Mouse (Mus musculus) bone marrow, adult 2 months (tissue): ENCODE data around the gene Cebpzos. TPM values are rescaled to one million over a fixed set of nuclear protein-coding genes. Genes with fewer than 3 reads are reported as not detected.

Source experiments
- H3K27ac ChIP-seq: fragments of 200-500 bp; 2 replicates; pipeline ENCODE4 v1.5.1; 2012; ENCODE audit warnings: low read depth, mild to moderate bottlenecking, control low read depth, inconsistent platforms, low read length; ENCODE audit not compliant: control insufficient read depth, poor library complexity, insufficient read depth
- H3K4me1 ChIP-seq: fragments of 200-500 bp; 2 replicates; pipeline ENCODE4 v1.6.1; 2011; ENCODE audit warnings: low read length; ENCODE audit not compliant: control insufficient read depth, insufficient read depth
- H3K4me3 ChIP-seq: fragments of 200-500 bp; replicated peaks from 2 replicates; pipeline ENCODE3; 2011; ENCODE audit warnings: mild to moderate bottlenecking, low read depth, low read length, control low read depth; ENCODE audit not compliant: control insufficient read depth
- CTCF ChIP-seq: fragments of 200-500 bp; IDR thresholded peaks from 2 replicates; pipeline ENCODE4 v1.5.1; 2011; ENCODE audit warnings: low read length, control low read depth; ENCODE audit not compliant: control insufficient read depth, insufficient read depth
- POLR2A ChIP-seq: fragments of 200-500 bp; IDR thresholded peaks from 2 replicates; pipeline ENCODE4 v1.6.1; 2011; ENCODE audit warnings: low read depth, mild to moderate bottlenecking, control low read depth, low read length, borderline replicate concordance; ENCODE audit not compliant: control insufficient read depth
- WGBS: fragments of 180-500 bp; shearing (Covaris S2); methylation state at CpG from one replicate; pipeline ENCODE4 v1.1.7; 2018; 5-methylcytosine and 5-hydroxymethylcytosine counted together
- polyA plus RNA-seq: library from polyadenylated mRNA; stranded (reverse); fragments of >200 nt; gene quantifications from 2 replicates; pipeline ENCODE4 v1.2.4, GENCODE M21; 2011; ENCODE audit warnings: low replicate concordance; ENCODE audit not compliant: missing spikeins, insufficient read depth, insufficient read length

Cebpzos gene
- polyA plus RNA-seq, 1 experiment = 16.4 TPM

DNA sequence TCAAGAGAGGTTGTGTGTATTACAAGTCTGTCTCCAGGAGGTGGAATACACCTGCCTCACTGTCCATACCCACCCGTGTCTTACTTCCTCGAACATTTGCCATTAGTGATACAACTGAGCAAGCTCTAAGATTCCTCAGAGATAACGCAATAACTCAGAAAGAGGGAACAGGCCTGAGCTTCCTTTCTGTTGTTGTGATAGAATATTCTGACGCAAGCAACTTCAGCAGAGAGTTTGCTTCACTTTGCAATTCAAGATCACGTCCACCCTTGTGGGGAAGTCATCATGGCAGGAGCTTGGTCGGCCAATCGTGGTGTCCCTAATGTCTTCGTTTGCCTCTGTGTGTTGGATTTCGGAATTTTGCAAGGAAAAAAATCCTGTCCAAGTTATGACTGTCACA lies 25.3 kb upstream of the Cebpzos start:
- 37% methylated on average over 9 of the region's 9 CpGs for WGBS
- no peak overlapping the region for H3K4me3 ChIP-seq
- no peak overlapping the region for H3K27ac ChIP-seq
- no peak for TF ChIP-seq POLR2A
- no peak for TF ChIP-seq CTCF
- no peaks in the 10 kb centered on the region; the same call in 1 of the 2 replicates for H3K4me1 ChIP-seq

DNA sequence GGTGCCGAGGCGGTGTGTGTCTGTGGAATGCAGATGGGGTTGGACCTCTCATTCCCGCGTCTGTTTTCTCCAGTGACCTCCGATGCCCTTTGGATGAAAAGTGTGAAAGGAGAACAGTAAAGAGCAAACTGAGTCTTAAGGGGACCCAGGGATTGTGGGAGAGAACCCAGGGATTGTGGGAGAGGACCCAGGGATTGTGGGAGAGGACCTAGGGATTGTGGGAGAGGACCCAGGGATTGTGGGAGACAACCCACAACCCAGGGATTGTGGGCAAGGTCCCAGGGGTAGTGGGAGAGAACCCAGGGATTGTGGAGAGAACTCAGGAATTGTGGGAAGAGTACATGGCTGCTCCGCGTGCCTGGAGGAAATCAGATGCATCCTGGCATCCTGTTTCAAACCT lies 21.3 kb upstream of the Cebpzos start:
- Histone ChIP-seq H3K4me1 (no peaks in the 10 kb centered on the region; the same call in 1 of the 2 replicates), H3K27ac (no peak overlapping the region), H3K4me3 (no peak overlapping the region)
- WGBS = 61% methylated on average over 7 of the region's 7 CpGs
- TF ChIP-seq CTCF (no peak), POLR2A (no peak)

DNA sequence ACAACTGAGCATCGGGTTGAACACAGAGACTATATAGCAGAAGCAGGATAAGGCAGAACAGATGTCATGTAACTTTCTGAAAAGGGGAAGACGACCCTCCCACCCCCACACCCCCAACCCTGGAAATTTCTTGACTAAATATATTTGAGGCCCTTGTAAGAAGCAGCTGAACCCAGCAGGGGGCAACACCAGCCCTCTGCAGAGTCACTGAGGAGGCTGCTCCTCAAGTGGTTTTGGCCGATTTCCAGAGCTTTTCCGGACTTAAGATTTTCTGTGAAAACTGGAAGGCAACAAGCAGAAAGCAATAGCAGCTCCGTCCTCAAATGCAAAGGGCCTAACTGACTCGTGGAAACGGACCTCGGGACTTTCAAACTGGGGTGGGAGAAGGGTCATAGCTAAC lies 20.9 kb upstream of the Cebpzos start:
- under 1% methylated on average over 8 of the region's 8 CpGs for WGBS
- TF ChIP-seq CTCF (peak; percentile 50), POLR2A (no peak)
- Histone ChIP-seq H3K4me1 (no peaks in the 10 kb centered on the region; the same call in 1 of the 2 replicates), H3K27ac (no peak overlapping the region), H3K4me3 (no peak overlapping the region)

DNA sequence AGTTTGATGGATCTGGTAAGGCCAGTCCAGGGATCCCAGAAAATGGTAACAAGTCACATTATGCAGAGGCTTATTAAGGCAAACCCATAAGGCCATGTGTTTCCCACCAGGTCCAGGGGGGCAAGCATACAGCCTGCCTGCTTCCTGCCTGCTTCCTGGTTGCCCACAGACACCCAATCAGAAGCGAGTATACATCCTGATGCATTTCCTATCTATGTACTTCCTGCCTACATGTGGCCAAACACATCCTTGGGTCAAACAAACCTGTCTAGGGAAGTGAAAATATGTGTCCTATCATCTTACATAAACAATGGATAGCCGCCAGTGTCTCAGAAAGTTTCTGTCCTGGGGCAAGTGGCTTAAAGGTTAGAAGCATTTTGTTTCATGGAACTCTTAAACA lies 13.1 kb upstream of the Cebpzos start:
- H3K4me1 ChIP-seq = no peaks in the 10 kb centered on the region
- no peak overlapping the region for H3K4me3 ChIP-seq
- H3K27ac ChIP-seq = no peak overlapping the region
- 74% methylated on average over 2 of the region's 2 CpGs for WGBS
- TF ChIP-seq CTCF (no peak), POLR2A (no peak)

DNA sequence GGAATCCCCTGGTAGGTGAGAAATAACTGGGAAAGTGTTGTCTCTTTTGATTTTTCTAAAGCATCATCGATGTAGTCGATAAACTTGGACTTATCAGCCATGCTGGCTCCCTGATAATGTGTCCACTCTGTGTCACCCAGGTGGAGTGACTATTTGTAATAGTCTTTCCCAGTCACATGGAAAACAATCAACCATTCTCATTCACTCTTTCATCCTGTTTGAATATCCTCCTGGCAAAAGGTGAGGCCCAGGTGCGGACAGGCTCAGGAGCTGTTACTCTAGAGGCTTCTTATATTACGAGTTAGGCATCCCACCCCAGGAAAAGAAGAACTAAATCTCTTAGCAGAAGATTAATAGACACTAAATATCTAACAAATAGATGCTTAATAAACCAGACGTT lies 9.4 kb upstream of the Cebpzos start, which contains the start of gene Sult6b1:
Gene Sult6b1 (minus strand): TSS at position 101 of the 400 bp plus-strand sequence.
- 80% methylated on average over 5 of the region's 5 CpGs for WGBS
- TF ChIP-seq CTCF (no peak), POLR2A (no peak)

DNA sequence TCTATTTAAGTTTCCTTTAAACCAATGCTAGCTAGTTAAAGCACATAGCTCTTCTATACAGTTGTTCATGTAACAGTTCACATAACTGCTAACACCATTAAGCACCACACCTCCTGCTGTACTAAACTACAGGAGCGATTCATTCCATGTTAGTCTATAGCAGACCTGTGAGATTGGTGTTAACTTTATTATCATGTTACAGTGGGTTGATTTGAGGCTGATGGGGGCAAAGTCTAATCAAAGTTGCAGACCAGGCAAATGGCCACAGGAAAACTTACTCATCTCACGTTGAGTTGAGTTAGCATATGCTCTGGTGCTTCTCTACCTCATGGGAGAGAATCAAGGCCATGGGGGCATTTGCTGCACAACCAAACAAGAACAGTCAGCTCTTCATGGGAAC lies 6.9 kb upstream of the Cebpzos start:
- no peaks in the 10 kb centered on the region for H3K4me1 ChIP-seq
- no peak overlapping the region for H3K4me3 ChIP-seq
- no peak overlapping the region for H3K27ac ChIP-seq
- 80% methylated on average over 2 of the region's 2 CpGs for WGBS
- TF ChIP-seq CTCF (no peak), POLR2A (no peak)

More for the DNA sequence above, 9.4 kb upstream of the Cebpzos start, which contains the start of gene Sult6b1:
- Histone ChIP-seq H3K4me1 (no peaks in the 10 kb centered on the region), H3K27ac (no peak within 1 kb of the TSS), H3K4me3 (no peak within 1 kb of the TSS)

- Histone ChIP-seq H3K4me3 (peak overlapping the region; percentile 31), H3K4me1 (no peaks in the 10 kb centered on the region; the same call in 1 of the 2 replicates), H3K27ac (no peak overlapping the region)
- TF ChIP-seq CTCF (no peak), POLR2A (no peak)
- 27% methylated on average over 6 of the region's 6 CpGs for WGBS
Observed at GRCm38 (mm10) chr17:78912861-78913281, 3.4 kb upstream of the Cebpzos start.

GRCm38 (mm10) chr17:78913921-78914320 lies 2.4 kb upstream of the Cebpzos start:
- 83% methylated on average over 3 of the region's 3 CpGs for WGBS
- H3K27ac ChIP-seq = no peak overlapping the region
- no peaks in the 10 kb centered on the region; the same call in 1 of the 2 replicates for H3K4me1 ChIP-seq
- no peak overlapping the region for H3K4me3 ChIP-seq
- TF ChIP-seq CTCF (no peak), POLR2A (no peak)

- WGBS = 53% methylated on average over 6 of the region's 6 CpGs
Observed at GRCm38 (mm10) chr17:78915772-78916171, 528 bp upstream of the Cebpzos start.

More at GRCm38 (mm10) chr17:78915772-78916171, 528 bp upstream of the Cebpzos start:
- no peak overlapping the region for H3K27ac ChIP-seq
- H3K4me3 ChIP-seq = peak overlapping the region; percentile 93
- TF ChIP-seq POLR2A = no peak
- TF ChIP-seq CTCF = no peak
- H3K4me1 ChIP-seq = no peaks in the 10 kb centered on the region; the same call in 1 of the 2 replicates
